Mouse (Mus musculus) inflammation-experienced regulatory T-cells, adult 6 months (primary cell): ENCODE data around the gene Ccnc. TPM values are rescaled to one million over a fixed set of nuclear protein-coding genes. Genes with fewer than 3 reads are reported as not detected.
A peak's percentile ranks its signal among the peaks of the same experiment; 100 is the strongest.
"Not testable (repeated sequence)": the region's sequence is repeated elsewhere in the genome, so short reads cannot be mapped to it uniquely, and the experiment has no call there.

Experiments used
- ATAC-seq: one replicate; pipeline ENCODE4 v1.8.0; 2017
- polyA plus RNA-seq, 3 experiments: library from polyadenylated mRNA; unstranded; fragments of 100-300 nt; shearing (Covaris generic); gene quantifications; one replicate each; pipeline ENCODE4 v1.2.1; 2017

Gene Ccnc
- polyA plus RNA-seq, 3 experiments from 2014 or later: 31.1 to 65.5 (median 40.1) TPM

DNA sequence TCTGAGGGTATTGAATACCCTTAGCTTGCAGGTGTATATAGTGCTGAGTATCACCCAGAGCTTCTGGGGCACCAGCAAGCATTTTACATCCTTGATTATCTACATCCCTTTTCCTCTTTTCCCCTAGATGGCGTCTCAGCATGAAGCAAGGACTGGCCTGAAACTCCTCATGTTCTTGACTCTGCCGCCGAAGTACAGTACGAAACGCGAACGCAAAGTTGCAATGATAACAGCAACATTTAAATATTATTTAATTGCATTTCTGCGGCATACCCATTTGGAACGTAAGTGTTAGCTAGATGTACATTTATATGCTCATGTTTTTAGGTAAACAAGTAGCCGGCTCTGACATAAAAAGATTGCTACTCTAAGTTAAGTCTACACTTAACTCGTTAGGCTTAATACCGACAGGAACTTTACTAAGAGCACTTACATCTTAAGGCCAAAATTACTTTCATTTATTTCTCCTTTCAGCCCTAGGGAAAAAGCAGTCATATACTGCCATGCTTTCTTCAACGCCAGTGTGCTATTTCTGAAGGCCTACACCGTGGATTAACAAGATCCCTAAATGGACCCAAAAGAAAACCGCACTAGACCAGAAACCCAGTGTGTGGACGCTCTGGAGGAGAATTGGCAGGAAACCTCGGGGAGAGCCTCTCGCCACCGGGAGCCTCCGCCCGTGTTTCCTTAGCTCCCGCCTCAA lies 438 bp upstream of the Ccnc start:
- ATAC-seq: peak; percentile 34

DNA sequence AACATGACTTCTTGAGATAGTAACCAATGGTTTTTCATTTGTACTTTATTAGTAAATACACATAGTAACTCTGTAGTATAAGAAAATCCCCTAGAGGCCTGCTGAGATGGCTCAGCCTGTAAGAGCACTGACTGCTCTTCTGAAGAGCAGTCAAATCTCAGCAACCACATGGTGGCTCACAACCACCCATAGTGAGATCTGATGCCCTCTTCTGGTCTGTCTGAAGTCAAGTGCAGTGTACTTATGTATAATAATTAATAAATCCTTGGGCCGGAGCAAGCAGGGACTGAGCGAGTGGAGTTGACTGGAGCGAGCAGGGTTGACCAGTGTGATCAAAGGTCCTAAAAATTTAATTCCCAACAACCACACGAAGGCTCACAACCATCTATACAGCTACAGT lies 11.7 kb downstream of the Ccnc start:
- ATAC-seq: peak; percentile 35

DNA sequence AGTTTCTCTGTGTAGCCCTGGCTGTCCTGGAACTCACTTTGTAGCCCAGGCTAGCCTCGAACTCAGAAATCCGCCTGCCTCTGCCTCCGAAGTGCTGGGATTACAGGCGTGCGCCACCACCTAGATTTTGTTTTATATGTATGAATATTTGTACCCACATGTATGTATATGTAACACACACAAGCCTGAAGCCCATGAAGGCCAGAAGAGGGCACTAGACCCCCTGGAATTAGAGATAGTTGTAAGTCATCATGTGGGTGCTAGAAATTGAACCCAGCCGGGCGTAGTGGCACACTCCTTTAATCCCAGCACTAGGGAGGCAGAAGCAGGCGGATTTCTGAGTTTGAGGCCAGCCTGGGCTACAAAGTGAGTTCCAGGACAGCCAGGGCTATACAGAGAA lies 16.6 kb downstream of the Ccnc start:
- ATAC-seq: not testable (repeated sequence)

DNA sequence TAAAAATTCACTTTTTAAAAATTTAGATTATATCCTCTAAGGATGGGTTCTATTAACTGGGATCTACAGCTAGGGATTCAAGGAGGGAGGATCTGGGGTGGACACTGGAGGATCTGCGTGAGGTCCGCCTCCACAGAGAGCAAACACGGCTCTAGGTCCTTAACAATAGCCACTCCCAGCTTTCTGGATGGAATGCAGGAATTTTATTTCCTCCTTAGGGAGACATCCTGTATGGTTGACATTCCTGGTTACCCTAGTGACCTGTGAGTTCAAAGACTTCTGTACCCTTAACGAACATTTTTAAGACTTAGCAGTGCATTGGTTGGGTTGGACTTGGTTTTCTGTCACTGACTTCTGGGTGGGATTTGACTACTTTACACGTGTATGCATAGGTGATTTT lies 18.2 kb downstream of the Ccnc start:
- ATAC-seq: no peak

DNA sequence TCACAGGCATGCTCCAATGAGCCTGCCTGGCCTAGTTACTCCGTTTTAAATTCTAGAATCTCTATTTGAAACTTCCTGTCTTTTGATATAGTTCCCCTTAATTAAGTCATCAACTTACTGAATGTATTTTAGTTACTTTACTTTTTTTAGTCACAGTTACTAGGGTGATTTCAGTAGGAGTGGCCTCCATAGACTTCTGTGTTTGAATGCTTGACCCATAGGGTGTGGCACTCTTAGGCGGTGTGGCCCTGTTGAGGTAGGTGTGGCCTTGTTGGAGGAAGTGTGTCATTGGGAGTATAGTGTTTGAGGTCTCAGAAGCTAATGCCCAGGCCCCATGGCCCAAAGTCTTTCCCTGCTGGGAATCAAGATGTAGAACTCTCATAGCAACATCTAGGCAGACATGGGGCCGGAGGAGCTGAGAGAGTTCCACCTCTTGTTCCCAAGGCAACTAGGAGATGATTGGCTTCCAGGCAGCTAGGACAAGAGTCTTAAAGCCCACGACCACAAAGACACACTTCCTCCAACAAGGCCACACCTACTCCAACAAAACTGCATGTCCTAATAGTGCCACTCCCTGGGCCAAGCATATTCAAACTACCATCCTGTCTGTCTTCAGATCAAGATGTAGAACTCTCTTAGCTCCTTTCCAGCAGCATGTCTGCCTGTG lies 27.8 kb downstream of the Ccnc start:
- peak; percentile 34 for ATAC-seq

DNA sequence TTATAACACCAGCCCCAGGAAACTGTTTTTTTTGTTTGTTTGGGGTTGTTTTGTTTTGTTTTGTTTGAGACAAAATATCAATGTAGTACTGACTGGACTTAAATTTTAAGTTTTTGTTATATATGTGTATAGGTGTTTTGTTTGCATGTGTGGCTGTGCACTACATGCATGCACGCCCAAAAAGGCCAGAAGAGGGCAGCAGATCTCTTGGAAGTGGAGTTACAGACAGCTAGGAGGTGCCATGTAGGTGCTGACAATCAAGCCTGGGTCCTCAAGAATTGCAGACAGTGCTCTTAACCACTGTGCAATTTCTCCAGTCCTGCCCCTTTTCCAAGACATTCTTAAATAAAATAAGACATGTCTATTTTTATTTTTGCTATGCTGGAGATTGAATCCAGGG lies 31.4 kb downstream of the Ccnc start:
- ATAC-seq: no peak

DNA sequence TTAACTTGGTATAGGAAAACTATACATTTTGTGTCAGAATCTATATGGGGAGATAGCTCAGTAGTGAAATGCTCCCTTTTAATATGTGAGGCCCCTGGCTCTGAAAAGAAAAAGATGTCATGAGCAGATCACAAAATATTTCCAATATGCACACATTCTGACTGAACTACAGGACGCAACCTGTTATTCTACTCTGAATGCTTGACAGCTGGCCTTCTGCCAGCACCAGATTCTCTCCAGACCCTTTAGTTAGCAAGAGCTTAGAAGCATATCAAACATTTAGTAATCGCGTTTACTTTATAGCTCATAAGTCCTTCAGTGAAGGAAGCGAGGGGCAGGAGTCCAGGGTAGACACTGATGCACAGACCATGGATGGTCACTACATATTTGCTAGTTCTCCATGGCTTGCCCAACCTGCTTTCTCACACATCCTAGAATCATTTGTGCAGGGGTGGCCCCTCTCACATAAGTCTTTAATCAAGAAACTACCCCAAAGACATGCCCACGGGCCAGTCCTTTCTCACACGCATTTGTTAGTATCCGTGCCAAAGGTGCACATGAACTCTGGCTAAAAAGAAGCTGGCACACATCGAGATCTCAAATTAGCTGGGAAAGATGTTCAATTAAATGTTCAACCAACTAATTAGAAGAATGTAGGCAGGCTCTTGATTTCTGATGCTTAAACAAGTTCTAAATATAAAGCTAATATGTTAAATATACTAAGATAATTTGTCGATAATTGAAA lies 34.1 kb downstream of the Ccnc start:
- ATAC-seq: no peak

DNA sequence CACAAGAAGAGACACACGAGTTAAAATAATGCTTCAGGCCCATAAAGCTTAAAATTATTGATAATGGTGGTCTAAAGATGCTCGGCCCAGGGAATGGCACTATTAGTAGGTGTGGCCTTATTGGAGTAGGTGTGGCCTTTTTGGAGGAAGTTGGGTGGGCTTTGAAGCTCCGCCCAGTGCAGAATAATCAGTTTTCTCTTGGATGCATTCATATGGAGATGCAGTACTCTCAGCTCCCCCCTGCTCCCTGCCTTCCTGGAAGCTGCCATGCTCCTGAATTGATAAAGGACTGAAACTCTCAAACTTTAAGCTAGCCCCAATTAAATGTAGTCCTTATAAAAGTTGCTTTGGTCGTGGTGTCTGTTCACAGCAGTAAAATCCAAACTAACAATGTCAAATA lies 36.3 kb downstream of the Ccnc start:
- no peak for ATAC-seq

DNA sequence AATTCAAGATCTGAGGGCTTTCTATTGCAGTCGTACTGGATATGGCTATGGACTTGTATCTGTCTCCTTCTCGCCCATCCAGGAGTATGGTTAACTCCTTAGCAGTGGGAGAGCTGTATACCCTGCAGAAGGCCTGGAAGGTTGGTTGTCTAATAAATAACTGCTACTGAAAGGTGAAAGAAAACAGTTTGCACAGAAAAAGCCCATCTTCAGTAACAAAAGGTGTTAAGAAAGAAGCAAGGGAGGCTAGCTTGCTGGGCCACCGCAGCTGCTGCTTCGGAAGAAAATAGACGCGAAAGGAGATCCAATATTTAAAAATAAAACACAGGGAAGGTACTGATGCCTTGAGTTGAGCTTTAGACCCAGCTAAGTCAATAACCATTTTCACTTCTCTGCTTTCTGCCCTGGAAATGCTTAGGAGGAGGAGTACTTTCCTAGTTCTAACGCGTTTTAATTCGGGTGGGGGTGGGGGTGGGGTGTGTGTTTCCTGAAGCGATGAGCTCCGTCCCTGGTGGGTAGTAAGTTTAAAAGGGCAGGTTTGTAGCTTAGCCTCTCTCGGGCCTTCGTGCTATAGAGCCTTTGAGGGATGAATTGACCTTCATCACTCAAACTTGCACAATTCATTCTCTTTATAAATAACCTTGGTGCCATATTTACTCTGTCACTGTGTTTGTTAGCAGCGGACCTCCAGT lies 38.8 kb downstream of the Ccnc start:
- peak; percentile 23 for ATAC-seq

DNA sequence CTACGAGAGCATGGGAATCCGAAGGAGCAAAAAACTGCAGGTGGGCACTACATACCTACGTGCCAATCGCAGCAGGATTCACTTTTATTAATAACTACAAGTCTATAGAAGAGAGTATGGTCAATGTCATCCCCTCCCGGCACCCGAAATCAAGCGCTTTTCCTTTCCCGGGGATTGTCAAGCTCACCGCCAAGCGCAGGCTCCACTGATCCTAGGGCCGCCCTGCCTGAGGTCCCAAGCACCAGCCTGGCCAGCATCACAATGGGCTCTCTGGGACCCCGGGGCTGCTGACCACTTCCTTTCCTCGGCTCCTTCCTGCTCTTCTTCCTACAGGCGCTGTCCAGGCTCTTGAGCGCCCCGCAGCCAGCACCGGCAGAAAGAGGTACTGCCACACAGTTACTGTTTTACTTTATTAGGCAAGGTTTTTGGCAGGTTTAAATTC lies 39.4 kb downstream of the Ccnc start, which contains the start of the genes Usp45 and Tstd3:
TSS of gene Usp45 (plus strand) at position 294 of the 442 bp plus-strand sequence.
TSS of gene Tstd3 (minus strand) at position 350 of the 442 bp plus-strand sequence.
- peak; percentile 99 for ATAC-seq

DNA sequence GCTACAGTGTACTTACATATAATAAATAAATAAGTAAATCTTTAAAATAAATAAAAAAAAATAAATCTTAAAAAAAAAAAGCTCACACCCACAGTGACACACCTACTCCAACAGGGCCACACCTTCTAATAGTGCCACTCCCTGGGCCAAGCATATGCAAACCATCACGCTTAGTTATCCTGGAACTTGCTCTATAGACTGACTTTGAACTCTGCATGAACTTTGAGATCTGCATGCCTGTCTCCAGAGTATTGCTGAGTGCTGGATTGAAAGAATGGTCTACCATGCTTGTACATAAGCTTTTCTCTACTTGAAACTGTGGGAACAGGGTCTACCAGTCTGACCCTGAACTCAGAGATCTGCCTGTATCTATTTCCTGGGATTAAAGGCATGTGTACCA lies 43.6 kb downstream of the Ccnc start:
- ATAC-seq: no peak

DNA sequence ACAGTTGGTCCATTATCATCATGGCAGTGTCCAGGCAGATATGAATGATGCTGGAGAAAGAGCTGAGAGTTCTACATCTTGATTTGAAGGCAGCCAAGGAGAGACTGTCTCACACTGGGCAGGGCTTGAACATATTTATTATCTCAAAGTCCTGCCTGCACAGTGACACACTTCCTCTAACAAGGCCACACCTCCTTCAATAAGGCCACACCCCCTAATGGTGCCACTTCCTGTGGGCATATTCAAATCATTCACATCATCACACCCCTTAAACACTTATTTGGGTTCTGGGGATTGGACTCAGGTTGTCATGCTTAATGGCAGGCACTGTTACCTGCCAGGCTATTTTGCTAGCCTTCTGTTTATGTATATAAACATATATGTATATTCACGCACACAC lies 44.8 kb downstream of the Ccnc start:
- ATAC-seq: no peak

DNA sequence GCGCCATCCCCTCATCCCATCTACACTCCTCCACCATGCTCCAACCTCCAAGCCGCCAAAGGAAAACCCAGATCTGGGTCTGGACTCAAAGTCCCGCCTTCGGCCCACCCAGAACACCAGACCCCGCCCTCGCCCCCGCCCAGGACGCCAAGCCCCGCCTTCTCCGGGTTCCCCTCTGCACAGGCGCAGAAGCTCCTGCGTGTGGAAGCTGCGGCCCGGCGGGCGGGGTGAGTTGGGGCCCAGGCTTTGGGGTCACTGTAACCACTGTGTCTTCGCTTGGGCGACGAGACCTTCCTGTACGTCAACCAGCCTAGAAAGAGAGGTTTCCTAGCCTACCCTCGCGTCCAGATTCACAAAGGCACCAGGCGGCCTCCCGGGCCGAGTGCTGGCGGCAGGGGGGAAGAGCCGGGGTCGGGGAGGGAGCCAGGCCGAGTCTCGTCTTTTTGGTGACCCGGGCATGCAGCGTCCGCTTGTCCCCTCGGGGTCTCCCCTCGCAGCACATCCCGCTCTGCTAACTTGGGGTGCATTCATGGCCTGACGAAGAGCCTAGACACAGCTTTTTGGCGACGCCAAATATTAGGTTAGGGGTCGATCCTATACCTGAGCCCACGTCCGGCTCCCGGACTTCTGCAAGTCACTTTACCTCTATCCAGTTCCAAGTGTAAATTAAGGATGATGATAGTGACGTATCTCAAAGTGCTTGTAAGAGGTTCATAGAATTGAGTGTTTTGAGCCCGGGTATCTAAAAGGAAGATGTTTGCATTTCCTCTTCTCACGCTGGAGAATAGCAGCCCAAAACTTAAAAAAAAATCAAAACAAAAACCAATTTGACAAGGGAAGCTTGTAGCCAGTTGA lies 48.8 kb downstream of the Ccnc start:
- ATAC-seq: peak; percentile 88

DNA sequence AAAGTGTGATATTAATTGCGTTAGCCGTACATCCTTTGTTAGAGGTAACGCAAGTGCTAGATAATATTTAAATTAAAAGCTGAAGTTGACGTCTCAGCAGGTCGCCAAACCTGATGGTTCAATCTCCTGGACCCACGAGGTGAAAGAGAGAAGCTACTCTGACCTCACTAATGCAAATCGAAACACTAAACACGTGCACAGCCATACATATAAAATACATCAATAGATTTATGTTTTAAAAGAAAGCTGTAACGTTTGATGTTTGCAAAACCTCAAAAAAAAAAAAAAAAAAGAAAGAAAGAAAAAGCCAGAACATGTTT lies 49.4 kb downstream of the Ccnc start:
- peak; percentile 34 for ATAC-seq

DNA sequence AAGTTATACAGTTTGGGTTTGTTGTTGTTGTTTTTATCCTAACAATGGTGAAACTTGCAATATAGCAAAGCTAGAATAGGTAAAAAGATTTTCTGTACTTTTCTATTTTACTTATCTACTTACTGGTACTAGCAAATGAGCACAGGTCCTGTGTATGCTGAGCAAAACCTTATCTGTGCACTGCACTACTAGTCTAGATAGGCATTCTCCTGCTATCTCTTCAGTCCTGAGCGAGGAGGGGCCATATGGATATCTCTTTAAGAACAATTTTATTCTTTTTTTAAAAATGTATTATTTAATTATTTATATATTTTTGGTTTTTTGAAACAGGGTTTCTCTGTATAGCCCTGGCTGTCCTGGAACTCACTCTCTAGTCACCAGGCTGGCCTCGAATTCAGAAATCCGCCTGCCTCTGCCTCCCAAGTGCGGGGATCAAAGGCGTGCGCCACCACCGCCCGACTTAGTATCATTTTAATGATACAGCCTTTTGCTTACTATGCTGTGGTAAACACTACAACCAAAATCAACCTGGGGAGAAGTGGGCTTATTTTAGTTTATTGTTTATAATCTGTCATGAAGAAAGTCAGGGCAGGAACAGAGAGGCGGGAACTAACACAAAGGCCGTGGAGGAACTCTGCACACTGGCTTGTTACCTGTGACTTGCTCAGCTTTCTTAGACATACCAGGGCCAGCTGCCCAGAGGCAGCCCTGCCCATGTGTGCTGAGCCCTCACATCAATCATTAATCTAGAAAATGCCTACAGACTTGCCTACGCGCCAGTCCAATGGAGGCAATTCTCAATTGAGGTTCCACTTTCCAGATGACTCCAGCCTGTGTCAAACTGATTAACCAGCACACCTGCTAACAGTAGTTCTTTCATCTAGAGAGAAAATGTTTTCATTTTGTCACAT lies 53.6 kb downstream of the Ccnc start:
- no peak for ATAC-seq

DNA sequence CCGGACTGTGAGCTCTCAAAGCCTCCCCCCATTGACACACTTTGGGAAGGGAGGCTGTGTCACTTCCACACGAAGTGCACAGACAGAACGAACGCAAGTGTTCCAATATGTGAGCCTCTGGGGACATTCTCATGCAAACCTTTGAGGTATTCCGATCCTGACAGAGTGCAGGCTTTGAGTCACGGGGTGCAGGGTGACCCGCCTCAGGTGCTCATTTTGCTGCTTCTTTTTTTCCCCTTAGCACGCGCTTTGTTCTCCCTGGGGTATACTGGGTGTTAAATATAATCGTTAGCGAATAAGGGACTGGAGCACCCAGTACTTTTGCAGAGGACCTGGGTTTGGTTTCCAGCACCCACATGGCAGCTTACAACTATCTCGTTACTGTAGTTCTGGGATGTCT lies 58.8 kb downstream of the Ccnc start:
- no peak for ATAC-seq

DNA sequence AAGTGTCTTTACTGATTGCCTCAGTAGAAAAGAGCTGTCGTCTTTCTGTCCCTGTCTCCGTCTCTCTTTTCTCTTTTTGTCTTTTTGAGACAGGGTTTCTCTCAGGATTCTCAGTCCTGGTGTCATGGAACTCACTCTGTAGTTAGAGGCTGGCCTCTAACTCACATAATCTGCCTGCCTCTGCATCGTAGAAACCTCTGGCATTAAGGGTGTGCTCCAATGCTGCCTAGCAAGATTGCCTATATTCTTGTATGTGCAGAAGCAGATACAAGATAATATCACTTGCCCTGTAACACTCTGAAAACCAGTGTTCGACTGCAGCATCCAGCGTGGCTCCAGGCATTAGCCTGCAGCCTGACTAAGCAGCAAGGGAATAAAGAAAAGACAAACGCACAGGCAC lies 61.4 kb downstream of the Ccnc start:
- ATAC-seq: no peak

DNA sequence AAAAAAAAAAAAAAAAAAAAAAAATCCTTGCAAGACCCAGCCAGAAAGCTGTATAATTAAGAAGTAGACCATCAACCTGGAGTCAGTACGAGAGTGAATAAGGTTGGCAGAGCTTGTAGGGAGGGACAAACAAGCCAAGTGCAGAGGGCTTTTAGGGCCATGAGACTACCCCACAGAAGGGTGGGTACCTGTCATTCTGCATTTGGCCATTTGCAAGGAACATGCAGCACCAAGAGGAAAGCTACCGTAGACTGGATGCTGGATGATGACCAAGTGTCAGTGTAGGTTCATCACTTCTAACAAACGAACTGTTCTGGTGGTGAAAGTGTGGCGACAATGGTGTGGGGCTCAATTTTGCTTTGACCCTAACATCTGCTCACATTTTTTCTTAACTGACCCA lies 62.3 kb downstream of the Ccnc start:
- no peak for ATAC-seq

DNA sequence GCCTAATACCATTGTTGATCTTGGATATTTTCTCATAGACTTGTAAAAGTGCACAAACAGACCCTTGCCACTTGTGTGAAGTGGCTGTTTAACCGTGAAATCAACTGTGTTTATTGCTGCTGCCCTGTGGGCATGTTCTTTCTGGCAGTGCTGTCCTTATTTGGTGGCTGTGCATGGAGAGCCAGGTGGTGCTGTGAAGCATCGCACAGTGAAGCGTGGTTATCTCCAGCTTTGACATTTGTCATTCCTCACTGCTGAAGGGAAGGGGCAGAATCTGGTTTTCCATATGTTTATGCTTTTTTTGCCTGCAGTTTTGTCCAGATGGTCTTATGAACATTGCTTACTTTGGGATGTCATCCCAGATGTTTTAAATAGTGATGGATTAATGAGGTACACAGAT lies 66.1 kb downstream of the Ccnc start:
- ATAC-seq: no peak

DNA sequence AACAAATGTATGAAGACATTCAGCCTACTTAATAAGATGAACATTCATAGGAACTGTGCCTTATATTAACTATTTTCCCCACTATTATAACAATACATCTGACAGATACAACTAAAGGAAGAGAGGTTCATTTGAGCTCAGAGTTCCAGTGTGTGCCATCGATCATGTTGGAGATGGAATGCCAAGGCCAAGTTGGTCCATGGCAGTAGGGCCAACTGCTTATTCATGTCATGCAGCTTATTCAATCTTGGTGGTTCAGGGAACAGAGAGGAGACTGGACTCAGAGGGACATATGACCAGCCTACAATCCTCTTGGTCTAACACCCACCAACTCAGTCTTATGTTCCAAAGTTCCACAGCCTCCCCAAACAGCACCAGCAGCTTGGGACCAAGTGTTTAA lies 73.5 kb downstream of the Ccnc start:
- no peak for ATAC-seq

DNA sequence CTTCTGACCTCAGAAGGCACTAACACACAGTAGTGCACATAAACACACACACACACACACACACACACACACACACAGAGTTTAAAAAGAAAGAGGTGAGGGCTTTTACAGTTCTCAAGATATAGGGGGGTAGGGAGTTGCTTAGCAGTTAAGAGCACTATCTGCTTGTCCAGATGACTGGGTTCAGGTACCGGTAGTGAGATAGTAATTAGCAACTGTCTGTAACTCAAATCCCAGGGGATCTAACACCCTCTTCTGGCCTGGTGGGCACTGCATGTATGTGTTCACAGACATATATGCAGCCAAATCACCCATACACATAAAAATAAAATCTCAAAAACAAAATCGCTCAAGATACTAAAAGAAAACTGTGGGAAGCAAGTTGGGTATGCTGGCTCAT lies 74.1 kb downstream of the Ccnc start:
- no peak for ATAC-seq
